Mouse (Mus musculus) layer of hippocampus, postnatal 36 days (tissue): ENCODE measurements around the gene Clstn2. TPM values are rescaled to one million over a fixed set of nuclear protein-coding genes. Genes with fewer than 3 reads are reported as not detected.

Experiments
- DNase-seq, 2 experiments: peaks; one replicate each; pipeline ENCODE4 v3.0.0; 2022
- total RNA-seq, 2 experiments: library from RNA; stranded (reverse); gene quantifications; 2 replicates each; pipeline ENCODE4 v1.2.3; 2021

The Clstn2 gene
- total RNA-seq, 2 experiments from 2014 or later = 152 to 154 TPM

DNA sequence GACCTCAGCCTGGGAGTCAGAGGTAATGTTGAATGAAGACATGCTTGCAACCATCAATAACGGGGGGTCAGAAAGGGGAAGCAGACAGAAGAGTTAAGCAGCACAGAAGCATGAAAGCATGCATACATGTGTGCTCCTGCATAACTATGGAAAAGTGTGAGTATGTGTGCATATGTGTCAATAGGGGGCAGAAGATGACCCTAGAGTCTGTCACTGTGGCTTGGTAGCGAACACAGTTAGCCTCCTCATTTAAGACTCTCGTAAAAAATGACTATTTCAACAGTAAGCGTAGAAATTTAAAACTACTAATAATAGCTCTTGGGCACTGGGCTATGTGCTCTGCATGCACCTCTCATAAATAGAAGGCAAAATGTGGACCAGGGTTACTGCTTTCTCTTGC is 573.2 kb downstream of the Clstn2 start:
- no peak for DNase-seq

DNA sequence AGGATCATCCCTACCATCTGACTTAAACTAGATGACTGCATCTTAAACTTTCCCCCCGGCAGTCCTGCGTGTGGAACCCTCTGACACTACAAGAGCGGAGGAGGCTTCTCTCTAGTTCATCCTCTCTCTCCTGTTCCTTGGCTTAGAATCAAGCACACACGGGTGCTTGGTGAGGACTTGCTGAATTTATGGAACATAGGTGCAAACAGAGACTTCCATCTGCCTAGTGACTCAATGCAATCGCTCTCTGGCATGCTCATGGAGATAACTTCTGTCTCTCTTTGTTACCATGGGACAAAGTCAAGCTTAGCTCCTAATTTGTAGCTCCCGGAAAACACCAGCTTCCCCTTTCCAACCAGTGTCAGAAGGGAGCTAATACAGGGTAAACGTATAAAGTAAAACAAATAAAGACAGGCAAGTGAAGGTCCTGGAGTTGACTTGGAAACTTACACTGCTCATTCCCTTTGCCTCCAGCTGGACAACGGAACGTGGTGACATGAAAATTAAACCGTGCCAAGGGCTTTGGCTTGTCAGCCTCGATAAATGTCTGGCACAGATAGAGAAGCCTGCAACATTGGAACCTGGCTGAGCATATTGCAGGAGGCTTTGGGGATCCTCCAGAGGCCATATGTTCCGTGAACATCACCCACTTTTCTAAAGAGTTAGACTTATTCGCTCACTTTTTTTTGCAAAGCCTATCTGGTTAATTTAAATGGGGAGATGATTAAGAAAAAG is 583.5 kb downstream of the Clstn2 start:
- peak; percentile 59 to 60 for DNase-seq

DNA sequence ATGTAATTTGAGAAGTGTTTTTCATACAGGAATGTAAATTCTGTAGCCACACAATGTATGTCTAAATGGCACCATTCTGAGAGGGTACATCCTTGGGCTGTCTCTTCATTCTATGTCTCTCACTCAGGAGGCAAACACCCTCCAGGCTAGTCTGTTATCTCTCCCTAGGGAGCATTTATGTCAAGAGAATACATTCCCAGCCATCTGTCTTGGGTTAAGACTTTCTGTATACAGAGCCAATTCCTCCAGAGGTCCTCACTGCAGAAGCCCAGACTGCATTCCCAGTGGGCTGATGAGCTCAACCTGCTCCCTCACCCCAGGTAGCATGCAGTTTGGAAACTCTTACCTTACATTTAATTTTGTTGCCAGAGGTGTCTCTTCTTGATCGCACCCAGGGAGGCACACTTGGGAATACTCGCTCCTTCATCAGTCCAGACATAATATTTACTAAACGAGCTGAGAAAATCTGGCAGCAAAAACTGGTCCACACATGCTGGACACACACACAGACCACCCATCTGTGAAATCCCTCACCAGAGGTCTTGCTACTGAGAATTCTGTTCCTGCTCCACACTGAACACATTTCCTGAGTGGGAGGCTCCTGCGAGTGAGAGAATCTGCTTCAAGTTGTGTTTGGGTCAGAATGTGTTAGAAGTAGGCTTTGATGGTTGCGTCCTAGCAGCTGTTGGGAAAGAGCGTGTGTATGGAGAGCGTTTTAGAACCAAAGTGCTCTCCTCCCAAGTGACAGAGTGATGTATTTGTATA is 592.9 kb downstream of the Clstn2 start:
- DNase-seq = no peak

DNA sequence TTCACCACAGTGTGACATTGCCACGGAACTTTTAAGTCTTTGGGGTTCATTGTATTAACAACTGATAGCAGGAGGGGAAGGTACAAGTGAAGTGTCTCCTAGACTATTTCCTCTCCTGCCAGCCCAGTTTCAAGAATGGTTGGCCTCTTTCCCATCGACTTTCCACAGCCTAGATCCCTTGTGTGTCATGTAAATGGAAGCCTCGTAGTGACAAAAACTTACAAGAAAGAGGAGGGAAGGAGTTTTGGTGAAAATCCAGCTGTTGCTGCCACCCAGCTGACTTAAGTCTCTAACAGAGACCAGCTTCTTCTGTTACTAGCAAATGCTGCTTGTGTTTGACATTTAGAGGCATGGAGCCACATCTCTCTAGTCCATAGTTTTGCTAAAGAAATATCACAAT is 598.3 kb downstream of the Clstn2 start:
- DNase-seq = no peak

DNA sequence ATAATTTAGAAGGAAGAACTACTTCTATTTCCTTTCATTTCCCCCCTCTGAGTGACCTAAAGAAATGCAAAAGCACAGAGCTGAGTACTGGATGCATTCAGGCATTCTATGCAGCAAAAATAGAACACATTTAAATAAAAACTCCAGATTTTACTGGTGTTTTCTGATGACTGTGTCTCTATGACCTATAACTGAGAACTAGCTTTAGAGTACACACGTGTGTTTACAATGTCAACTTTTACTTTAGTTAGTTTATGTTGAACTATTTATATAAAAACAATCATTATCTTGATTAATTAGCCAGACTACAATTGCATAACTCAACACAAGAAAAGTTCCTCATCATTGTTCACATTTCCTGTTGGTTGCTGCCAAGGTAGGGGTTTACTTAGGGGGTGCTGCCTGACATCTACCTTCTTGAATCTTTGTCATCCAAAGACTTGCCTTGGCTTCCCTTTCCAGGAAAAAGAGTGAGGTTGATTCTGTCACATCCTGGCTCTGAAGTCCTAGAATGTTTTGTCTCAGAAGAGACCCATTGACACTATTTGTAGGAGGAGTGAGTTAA is 603.0 kb downstream of the Clstn2 start:
- no peak for DNase-seq

DNA sequence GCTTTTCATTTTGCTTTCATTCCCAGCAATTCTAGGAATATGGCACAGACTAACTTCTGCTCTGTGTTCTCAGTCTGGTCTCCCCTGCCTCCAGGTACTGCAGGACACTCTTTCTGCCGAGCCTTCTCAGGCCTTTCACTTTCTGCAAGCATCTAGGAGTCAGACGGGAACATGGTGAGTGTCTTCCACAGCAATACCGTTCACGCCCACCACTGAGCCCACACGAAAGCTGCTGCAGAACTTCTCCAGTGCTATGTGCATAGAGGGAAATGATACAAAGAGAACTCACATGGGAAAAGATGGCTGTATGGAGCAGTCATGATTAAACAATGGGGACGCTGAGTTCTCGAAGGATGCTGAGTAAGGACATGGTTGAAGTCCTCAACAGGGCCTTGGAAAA is 604.9 kb downstream of the Clstn2 start:
- DNase-seq = peak; percentile 72 to 77

DNA sequence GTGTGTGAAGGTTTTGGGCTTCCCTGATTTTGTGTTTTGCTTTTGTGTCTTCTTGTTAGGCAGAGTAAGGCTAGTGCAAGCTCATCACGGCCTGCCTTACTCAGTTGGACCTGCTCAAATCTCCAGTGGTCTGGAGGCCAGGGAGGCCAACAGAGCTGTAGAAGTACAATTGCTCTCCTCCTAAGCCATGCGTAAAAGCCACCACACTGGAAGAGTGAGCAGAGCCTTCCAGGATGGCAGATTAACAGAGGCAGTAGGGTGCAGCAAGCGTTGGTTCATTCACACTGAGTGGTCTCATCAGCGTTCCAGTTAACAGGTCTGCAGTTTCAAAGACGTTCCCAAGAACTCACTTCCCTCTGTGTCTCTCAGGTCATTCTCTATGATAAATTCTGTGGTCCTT is 612.1 kb downstream of the Clstn2 start:
- DNase-seq = no peak

DNA sequence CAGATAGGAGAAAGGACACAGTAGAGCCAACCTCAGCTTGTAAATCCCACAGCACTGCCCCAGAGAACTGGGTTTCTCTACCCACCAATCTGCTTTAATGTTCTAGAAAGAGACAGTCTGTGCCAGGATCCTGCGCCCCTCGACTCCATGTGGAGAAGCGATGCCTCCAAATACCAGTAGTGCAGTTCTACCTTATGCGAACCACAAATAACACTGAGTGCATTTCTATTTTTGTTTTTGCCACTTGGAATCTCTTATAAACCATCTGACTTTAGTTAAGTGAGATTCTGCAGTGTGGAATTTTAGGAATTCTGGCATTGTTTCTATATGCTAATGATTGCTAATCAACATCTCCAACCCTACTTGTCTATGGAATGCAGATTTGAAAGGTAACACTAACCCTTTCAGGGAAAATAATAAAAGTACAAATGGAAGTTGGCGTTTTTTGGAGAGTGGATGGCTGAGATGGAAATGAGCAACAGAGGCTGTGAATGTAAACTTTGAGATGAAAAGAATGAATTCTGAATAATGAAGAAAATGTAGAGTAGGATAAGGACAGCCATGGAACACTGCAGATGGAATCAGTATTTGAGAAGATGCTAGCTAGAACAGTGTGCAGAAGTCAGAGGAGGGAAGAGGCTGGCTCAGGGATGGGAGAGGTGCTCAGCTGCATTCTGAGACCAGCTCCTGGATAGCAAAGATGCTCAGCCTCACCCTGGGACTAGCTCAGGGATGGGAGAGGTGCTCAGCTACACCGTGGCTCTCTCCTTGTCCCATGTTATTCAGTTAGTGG is 617.9 kb downstream of the Clstn2 start:
- DNase-seq = no peak

DNA sequence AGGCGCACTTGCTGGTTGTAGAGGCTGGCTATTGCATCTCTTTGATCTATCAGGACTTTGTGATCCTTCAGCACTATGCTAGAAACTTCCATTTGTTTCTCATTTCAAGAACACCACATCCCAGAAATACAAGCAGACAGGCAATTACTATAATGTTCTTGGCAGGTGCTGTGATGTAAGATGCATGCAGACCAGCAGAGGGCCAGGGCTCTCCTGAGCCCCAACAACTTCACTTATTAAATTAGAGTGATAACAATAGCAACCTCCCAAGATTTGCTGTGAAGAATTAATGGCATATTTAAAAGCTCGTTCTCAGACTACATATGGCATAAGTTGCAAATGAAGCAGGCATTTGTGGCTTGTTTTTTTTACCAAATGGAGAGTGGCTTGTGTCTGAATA is 624.8 kb downstream of the Clstn2 start:
- DNase-seq = no peak
